Mouse (Mus musculus) right cerebral cortex, postnatal 36 days (tissue): ENCODE measurements around the gene Plcb1.

Experiments
- DNase-seq, 2 experiments: peaks; one replicate each; pipeline ENCODE4 v3.0.0; 2022; ENCODE audit warnings: low spot score in 2 of 2, mixed read lengths in 1 of 2

Plcb1 gene

GRCm38 (mm10) chr2:134838185-134838584 is 52.3 kb downstream of the Plcb1 start:
- no peak for DNase-seq

- no peak for DNase-seq
These were observed 53.0 kb downstream of the Plcb1 start for GRCm38 (mm10) chr2:134838888-134839287.

- no peak for DNase-seq
These were observed 57.0 kb downstream of the Plcb1 start for GRCm38 (mm10) chr2:134842883-134843282.

- DNase-seq = no peak
These were observed 58.7 kb downstream of the Plcb1 start for GRCm38 (mm10) chr2:134844391-134845238.

- no peak for DNase-seq
These were observed 59.4 kb downstream of the Plcb1 start for GRCm38 (mm10) chr2:134845239-134845738.

GRCm38 (mm10) chr2:134846555-134846954 is 60.7 kb downstream of the Plcb1 start:
- DNase-seq = peak; percentile 56 to 80

- DNase-seq = no peak
These were observed 65.6 kb downstream of the Plcb1 start for GRCm38 (mm10) chr2:134851189-134852171.

- no peak for DNase-seq
These were observed 70.4 kb downstream of the Plcb1 start for GRCm38 (mm10) chr2:134856239-134856638.

GRCm38 (mm10) chr2:134856691-134857090 is 70.8 kb downstream of the Plcb1 start:
- DNase-seq = no peak

GRCm38 (mm10) chr2:134864985-134865645 is 79.2 kb downstream of the Plcb1 start:
- no peak for DNase-seq

GRCm38 (mm10) chr2:134867381-134867780 is 81.5 kb downstream of the Plcb1 start:
- DNase-seq = no peak

- DNase-seq = no peak
These were observed 86.0 kb downstream of the Plcb1 start for GRCm38 (mm10) chr2:134871692-134872489.

GRCm38 (mm10) chr2:134872490-134872781 is 86.6 kb downstream of the Plcb1 start:
- DNase-seq = no peak

GRCm38 (mm10) chr2:134877148-134877547 is 91.3 kb downstream of the Plcb1 start:
- no peak for DNase-seq

- DNase-seq = no peak
These were observed 105.3 kb downstream of the Plcb1 start for GRCm38 (mm10) chr2:134891207-134891606.

- no peak for DNase-seq
These were observed 108.9 kb downstream of the Plcb1 start for GRCm38 (mm10) chr2:134894776-134895175.

GRCm38 (mm10) chr2:134896196-134896595 is 110.3 kb downstream of the Plcb1 start:
- no peak for DNase-seq

- DNase-seq = peak in 1 of 2 experiments; percentile 49
These were observed 111.2 kb downstream of the Plcb1 start for GRCm38 (mm10) chr2:134897083-134897482.

- no peak for DNase-seq
These were observed 115.7 kb downstream of the Plcb1 start for GRCm38 (mm10) chr2:134901521-134901920.

GRCm38 (mm10) chr2:134910882-134911281 is 125.0 kb downstream of the Plcb1 start:
- DNase-seq = peak in 1 of 2 experiments; percentile 30

GRCm38 (mm10) chr2:134911360-134911759 is 125.5 kb downstream of the Plcb1 start:
- DNase-seq = no peak
